8 mouse cellular contexts compared by ENCODE assay signal in genomic region chr3:41742278-41742934, GRCm38 (mm10). TPM values are rescaled to one million over a fixed set of nuclear protein-coding genes. Genes with fewer than 3 reads are reported as not detected.
DNase-seq lines count a peak whose midpoint lies in the region; ATAC-seq lines count a peak whose summit lies in the region.

Sclt1 (minus strand) TSS chr3:41742514.
D3Ertd751e (plus strand) TSS chr3:41742611.

- H3K4me3 ChIP-seq in hindbrain, embryonic 11.5 days (ENCODE audit: low read depth, low read length) = peak within 1 kb of the TSS; percentile 73

- H3K27ac ChIP-seq in hindbrain, embryonic 11.5 days (ENCODE audit: low read depth, low read length) = peak within 1 kb of the TSS; percentile 95

- H3K27me3 ChIP-seq in hindbrain, embryonic 11.5 days (ENCODE audit: control insufficient read depth, insufficient read depth, low read length) = no peaks in the 10 kb centered on the region

- no peaks in the 10 kb centered on the region for H3K9me3 ChIP-seq in hindbrain, embryonic 11.5 days (ENCODE audit: control insufficient read depth, low read length)

- peak within 1 kb of the TSS; percentile 74 for H3K9ac ChIP-seq in hindbrain, embryonic 11.5 days (ENCODE audit: low read depth, low read length)

- DNase-seq in Muller cell, postnatal 12 days (ENCODE audit: inconsistent ontology term) = peak; percentile 98
- peak; percentile 98 for DNase-seq in cerebellum, adult 9-11 months
- DNase-seq in frontal cortex, adult 2 months (ENCODE audit: extremely low spot score in 1 of 2, low spot score in 1 of 2) = peak; percentile 94 to 98
- peak; percentile 97 for DNase-seq in hindbrain, embryonic 11.5 days (ENCODE audit: low spot score)
- peak; percentile 97 to 98 for DNase-seq in layer of hippocampus, postnatal 10 days (ENCODE audit: low spot score in 2 of 2)
- peak; percentile 98 for DNase-seq in lung, postnatal 10 days
- DNase-seq in ovary, postnatal 36 days (ENCODE audit: low spot score) = peak; percentile 96
- DNase-seq in thymus, postnatal 25 days = peak; percentile 97

- ATAC-seq in hindbrain, embryonic 11.5 days (ENCODE audit: low FRiP score) = peak; percentile 99

- 0 out of 2 replicates have a peak, but pooled peaks cover 2% of the 10 kb centered on the region for H3K4me1 ChIP-seq in hindbrain, embryonic 11.5 days (replicated peaks; ENCODE audit: control insufficient read depth, insufficient read depth, low read length)

- peak within 1 kb of the TSS; percentile 59 for H3K4me2 ChIP-seq in hindbrain, embryonic 11.5 days (replicated peaks; ENCODE audit: low read depth, low read length)

- 0% methylated on average over 59 of the region's 66 CpGs for WGBS in hindbrain, embryonic 11.5 days

- no peaks in the 10 kb centered on the region for H3K36me3 ChIP-seq in hindbrain, embryonic 11.5 days (ENCODE audit: control insufficient read depth, insufficient read depth, low read length)

RNA-seq across cellular contexts. Expression of gene Sclt1, which starts in this region (rescaled TPM):
- 13.7 and 14.5 TPM in 2 replicates for polyA plus RNA-seq in frontal cortex, adult 2 months (2012; rRNA removed)
- 24.4 and 31.0 TPM in 2 replicates for polyA plus RNA-seq in hindbrain, embryonic 11.5 days (2014; fragmentation: Nextera tagmentation; extraction: Ambion mirVana)
- total RNA-seq in layer of hippocampus, postnatal 10 days (2021) = 10 to 100 TPM; 16.3 to 18.7 TPM

RNA-seq across cellular contexts. Expression of gene D3Ertd751e, which starts in this region (rescaled TPM):
- polyA plus RNA-seq in frontal cortex, adult 2 months (2012; rRNA removed) = 10.9 and 11.8 TPM in 2 replicates
- 18.4 and 18.8 TPM in 2 replicates for polyA plus RNA-seq in hindbrain, embryonic 11.5 days (2014; fragmentation: Nextera tagmentation; extraction: Ambion mirVana)
- total RNA-seq in layer of hippocampus, postnatal 10 days (2021) = 1 to 10 TPM; 6.5 to 9.5 TPM

Comparison
In these comparisons a context has a peak if more than half of its experiments do, and no peak if none do; other contexts are left out.
1. Peak in every context shown above with its lines: DNase-seq, ATAC-seq, H3K4me3 ChIP-seq and H3K27ac ChIP-seq.